Mouse (Mus musculus) lung, postnatal 36 days (tissue): ENCODE measurements around the gene Rasl11b.

ENCODE experiments used
- DNase-seq: peaks from one replicate; pipeline ENCODE4 v3.0.0; 2022; ENCODE audit warnings: mixed read lengths

Gene Rasl11b

DNA sequence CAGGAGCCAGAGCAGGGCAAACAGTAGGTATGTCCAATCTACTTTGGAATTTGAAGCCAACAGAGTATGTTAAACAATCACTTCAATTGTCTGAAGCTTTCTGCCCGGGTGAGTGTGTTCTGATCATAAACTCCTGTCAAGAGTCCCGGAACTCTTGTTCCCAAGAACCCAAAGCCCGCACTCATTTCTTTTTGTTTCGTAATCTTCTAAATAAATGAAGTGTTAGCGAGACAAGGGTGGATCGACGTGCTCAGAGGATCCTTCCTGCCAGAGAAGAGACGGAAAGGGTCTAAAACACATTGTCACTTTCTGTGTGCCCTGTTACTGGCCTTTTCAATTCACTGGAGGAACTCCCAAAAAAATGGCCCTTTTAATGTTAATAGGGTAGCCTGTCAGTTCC, 6.2 kb upstream of the Rasl11b start:
- peak; percentile 53 for DNase-seq

DNA sequence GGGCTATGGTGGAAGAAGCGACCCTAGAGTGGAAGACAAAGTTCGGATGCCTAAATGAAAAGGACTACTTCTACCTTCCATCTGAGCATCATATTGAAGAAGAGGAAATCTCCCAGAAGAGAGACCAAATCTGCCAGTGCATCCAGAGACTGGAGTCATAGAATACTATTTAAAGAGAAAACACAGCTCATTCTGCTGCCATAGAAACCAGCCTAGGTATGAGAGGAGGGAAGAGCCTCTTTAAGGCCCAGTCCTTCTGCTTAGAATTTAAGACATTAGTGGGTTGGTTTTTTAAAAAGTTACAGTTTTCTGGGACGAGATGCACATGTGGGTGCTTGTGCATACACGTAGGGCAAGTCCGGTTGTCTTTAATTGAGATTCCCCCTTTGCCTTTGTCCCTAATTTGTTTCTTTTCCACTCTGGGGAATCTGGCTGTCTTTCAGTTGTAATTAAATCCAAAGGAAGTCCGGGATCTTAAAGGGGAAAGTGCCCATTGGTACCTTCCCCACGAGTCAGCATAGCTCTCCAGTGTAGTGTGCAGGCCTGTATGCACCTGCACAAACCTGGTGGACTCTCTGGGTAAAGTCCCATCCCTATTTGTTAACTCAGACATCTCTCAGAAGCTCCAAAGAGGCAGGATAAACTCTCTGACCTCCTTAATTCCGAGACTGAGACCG, 5.5 kb upstream of the Rasl11b start:
- no peak for DNase-seq

DNA sequence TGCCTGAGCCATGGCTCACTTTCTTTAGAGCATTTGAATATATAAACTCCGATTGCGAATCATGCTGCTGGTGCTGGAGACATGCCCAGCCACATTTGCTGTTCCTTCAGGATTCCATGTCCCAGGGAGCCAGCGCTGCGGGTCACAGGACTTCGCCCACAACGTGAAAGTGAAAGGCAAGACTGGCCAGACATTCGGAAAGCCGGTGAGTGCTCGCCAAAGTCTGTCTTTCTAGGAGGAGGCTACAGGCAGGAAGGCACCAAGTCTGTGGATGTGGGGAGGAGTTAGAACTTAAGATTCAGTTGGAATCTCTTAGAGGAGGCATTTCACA, 5.0 kb upstream of the Rasl11b start:
- DNase-seq: peak; percentile 62

- DNase-seq: no peak
Observed at GRCm38 (mm10) chr5:74190911-74191310, 4.2 kb upstream of the Rasl11b start.

GRCm38 (mm10) chr5:74193008-74193407, 2.1 kb upstream of the Rasl11b start:
- DNase-seq: no peak

- no peak for DNase-seq
Observed at GRCm38 (mm10) chr5:74193626-74194025, 1.5 kb upstream of the Rasl11b start.

DNA sequence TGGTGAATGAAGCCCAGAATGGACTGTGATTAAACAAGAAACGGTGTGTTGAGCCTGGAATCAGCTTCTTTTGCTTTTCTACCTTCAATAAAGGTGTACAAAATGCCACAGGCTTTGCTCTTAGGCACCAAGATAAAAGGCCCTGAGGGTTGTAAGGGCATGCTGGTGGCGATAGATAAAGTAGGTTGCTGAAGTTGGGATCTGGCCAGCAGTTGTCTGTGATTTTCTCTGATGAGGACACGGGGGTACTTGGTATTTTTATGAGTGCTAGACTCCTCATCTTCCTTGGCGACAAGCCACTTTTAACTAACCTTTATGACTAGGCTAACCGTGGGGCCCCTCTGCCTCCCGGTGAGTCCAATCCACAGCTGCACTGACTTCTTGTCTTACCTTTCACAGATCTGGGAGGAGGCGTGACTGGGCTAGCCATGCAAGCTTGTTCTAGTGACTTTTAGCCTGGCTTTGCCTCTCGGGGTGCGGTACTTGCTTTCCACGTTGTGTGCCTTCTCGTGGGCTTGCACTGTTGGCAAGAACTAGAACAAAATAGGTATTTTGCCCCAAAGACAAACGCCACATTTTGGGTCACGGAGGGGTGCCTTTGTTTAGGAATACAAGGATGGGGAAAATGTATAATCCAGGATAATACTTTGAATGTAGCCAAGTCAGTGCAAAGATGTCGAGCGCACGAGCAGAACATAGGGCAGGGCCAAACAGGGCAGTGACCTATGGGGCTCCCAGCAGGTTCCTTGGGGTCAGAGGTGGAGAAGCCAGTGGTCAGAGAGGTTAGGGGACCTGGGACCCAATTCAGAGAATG, 852 bp upstream of the Rasl11b start:
- no peak for DNase-seq

- DNase-seq: no peak
Observed at GRCm38 (mm10) chr5:74195614-74196306, 674 bp downstream of the Rasl11b start.

- DNase-seq: peak; percentile 52
Observed at GRCm38 (mm10) chr5:74196307-74196618, 1.2 kb downstream of the Rasl11b start.

DNA sequence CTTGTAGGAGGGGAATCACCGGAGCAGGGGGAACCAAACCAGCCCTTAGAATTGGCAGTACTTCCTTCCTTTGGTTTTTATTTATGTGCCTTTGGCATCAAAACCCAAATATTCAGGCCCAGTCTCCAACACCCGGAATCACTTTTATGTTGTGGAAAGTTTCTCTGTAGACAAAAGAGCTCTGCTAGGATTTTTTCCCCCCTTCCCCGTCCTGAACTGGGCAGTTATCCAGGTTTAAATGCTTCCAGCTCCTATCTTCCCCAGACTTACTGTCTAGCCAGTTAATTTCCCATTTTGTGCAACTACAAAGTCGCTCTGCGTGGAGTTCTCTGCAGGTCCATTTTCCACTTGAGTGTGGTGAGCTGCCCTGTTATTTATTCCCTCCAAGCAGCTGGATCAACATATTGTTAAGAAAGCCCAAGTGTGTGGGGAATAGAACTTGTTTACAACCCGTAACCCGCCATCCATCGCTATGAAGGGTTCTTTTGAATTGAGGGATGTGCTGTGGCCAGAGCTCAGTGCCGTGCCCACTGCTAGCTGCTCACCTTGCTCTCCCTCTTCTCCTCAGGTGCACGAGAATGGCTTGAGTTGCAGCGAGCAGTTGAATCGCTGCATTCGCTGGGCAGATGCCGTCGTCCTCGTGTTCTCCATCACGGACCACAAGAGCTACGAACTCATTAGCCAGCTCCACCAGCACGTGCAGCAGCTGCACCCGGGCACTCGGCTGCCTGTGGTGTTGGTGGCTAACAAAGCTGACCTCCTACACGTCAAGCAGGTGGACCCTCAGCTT, 2.6 kb downstream of the Rasl11b start:
- no peak for DNase-seq

- no peak for DNase-seq
Observed at GRCm38 (mm10) chr5:74198446-74198845, 3.4 kb downstream of the Rasl11b start.

DNA sequence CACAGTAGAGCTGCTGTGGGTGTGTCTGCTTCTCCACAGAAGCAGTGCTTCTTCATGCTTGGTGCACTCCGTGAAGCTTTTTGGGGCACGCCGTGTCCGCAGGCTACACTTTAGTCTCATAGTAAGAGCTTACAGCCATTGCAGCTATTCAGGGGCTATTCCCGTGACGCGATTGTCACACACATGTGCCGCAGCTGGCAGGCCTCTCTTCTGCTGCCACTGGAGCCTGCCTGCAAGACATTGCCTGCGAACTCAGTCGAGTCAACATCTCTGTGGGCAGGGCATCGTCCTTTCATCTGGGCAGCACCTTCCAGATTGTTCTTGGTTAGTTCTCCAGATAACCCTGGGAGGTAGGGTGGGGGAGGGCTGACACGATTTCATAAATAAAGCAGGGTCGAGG, 4.7 kb downstream of the Rasl11b start:
- no peak for DNase-seq

DNA sequence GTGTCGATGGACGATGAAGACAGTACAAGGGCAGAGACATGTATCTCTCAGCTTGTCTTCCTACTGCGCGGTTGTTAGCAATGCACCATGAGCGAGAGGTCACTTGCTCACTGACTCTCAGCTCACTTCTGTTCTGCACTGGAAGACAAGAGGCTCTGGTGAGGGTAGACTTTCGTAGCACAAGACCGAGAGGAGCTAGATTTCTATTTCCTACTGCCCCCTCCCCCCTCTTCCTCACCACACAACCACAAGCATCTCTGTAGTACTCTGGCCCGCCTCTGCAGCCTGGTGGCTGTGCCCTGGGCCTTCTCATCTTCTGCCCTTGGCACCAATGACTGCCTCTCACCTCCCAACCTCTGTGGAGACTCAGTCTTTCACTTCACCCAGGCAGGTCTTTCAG, 5.4 kb downstream of the Rasl11b start:
- DNase-seq: no peak

DNA sequence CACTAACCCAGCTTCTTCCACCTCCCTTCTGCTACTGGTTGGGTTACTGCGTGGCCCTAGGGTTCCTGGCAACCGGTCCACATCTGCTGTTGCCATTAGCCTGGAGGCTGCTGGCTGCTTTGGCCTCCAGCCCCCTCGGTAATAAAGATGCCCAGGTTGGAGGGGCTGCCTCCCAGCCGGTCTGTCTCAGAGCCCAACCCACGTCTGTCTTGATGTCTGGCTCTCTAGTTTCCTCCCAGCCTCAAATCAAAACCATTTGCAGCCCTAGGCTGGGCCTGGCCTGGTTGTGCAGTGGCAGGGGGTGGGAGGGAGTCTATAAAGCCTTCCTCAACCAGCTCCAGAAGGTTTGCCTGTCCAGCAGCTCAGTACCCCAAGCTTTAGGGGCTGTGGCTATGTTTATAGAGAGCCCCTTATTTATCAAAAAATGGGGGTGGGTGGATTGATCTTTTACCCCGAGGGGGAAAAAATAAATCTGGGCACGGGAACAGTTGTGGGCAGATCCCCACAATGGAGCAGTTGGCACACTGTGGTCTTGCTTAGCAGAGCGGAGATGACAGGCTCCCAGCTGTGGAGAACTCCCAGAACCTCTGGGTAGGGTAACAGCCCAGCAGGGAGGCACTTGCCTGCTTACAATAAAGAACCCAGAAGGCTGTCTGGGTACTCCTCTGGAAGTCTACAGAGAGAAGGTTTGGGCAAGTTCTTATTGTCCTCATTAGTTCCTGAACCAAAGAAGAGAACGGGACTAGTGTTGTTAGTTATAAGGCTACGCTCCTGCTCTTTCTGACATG, 6.7 kb downstream of the Rasl11b start:
- no peak for DNase-seq

GRCm38 (mm10) chr5:74202515-74202914, 7.4 kb downstream of the Rasl11b start:
- peak; percentile 46 for DNase-seq

- no peak for DNase-seq
Observed at GRCm38 (mm10) chr5:74204465-74204864, 9.4 kb downstream of the Rasl11b start.

- no peak for DNase-seq
Observed at GRCm38 (mm10) chr5:74205509-74205908, 10.4 kb downstream of the Rasl11b start.

DNA sequence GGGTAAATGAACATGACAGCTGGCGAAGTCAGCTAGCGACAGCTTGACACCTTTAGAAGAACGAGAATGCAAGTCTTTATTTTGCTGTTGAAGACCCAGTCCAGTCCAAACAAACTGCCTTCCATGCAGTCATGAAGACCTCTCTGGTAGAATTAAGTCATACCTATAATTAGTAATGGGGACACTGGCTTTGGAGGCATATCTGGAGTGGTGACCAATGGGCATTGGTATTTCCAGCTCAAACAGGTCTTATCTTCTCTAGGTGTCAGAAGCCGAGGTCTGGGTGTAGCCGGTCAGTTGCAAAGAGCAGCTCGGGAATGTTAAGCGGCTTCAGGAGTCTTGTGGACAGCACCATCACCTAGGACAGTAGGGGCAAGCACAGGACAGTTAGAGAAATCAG, 11.0 kb downstream of the Rasl11b start:
- no peak for DNase-seq

DNA sequence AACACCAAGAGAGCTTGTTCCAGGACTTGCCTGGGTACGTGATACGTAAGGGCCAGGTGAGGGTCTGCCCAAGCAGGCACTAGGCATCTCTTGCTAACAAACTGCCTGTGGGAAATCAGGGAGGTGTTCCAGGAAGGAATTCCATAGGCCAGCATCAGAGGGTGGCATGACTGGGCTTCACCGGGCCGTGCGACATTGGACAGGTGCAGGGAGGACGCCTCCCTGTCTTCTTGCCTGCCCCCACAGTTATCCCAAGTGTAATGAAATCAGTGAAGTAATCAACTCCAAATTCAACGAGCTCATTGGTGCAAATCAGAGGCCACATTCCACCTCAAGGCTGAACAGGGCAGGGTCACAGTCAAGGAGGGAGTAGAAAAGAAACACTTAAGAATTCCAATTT, 11.6 kb downstream of the Rasl11b start:
- no peak for DNase-seq

DNA sequence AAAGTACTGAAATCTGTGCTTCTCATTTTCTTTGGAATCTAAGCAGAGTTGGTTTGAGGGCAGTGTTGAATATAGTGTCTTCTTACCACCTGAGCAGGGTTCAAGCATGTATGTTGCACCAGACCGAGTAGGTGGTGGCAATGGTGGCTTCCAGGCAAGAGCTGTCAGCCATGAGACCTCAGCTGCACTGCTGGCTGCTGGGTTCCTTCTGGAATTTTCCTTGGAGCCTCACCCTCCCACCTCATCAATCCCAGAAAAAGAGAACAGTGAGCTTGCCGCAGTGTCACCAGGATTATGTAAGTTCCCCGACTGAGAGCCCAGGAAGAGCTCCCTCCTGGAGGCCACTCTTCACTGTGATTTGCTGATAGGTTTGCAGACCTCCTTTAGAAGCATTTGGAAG, 12.1 kb downstream of the Rasl11b start:
- DNase-seq: peak; percentile 47

- DNase-seq: no peak
Observed at GRCm38 (mm10) chr5:74208438-74208837, 13.4 kb downstream of the Rasl11b start.

- no peak for DNase-seq
Observed at GRCm38 (mm10) chr5:74209640-74210039, 14.6 kb downstream of the Rasl11b start.

DNA sequence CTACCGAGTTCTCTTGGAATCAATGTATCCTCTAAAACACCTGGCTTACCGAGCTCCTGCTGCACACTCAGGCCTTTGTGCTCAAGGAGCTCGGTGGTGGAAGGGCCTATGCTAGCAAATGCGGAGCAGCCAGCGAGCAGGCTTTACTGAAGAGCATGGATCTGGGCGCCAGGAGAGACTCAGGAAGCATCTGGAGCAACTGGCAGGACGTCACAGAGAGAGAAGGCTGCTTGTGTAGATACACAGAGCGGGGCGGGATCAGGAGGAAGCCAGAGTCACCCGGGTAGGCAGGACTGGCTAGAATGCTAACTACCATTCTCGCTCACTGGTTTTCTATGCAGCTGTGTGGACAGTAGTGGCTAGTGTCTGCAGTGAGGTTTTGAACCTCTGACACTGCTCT, 16.3 kb downstream of the Rasl11b start:
- DNase-seq: no peak
